Mouse (Mus musculus) spleen, postnatal 4 days (tissue): ENCODE measurements around the gene Crisp1.

Experiments
- DNase-seq, 2 experiments: peaks; one replicate each; pipeline ENCODE4 v3.0.0; 2022; ENCODE audit warnings: low spot score in 2 of 2

The Crisp1 gene

GRCm38 (mm10) chr17:40319062-40319461 is at the start of gene Crisp1:
Gene Crisp1 (minus strand): TSS chr17:40319207.
- DNase-seq: no peak

GRCm38 (mm10) chr17:40342497-40343009 is 23.5 kb upstream of the Crisp1 start:
- DNase-seq: no peak

- DNase-seq: no peak
Measured at GRCm38 (mm10) chr17:40285435-40285834, 33.6 kb downstream of the Crisp1 start.

GRCm38 (mm10) chr17:40275519-40275918 is 43.5 kb downstream of the Crisp1 start:
- DNase-seq: no peak

- no peak for DNase-seq
Measured at GRCm38 (mm10) chr17:40274906-40275470, 44.0 kb downstream of the Crisp1 start.

GRCm38 (mm10) chr17:40252487-40252886 is 66.5 kb downstream of the Crisp1 start:
- DNase-seq: no peak
